Mouse (Mus musculus) 3T3-L1 (cell line): Measurements from ENCODE around the gene Hs3st5.

Experiments
- DNase-seq: peaks from one replicate; pipeline ENCODE4 v3.0.0-alpha.2; 2015; ENCODE audit warnings: low read depth, low spot score

The Hs3st5 gene

GRCm38 (mm10) chr10:36800925-36801482, 294.4 kb downstream of the Hs3st5 start:
- no peak for DNase-seq

DNA sequence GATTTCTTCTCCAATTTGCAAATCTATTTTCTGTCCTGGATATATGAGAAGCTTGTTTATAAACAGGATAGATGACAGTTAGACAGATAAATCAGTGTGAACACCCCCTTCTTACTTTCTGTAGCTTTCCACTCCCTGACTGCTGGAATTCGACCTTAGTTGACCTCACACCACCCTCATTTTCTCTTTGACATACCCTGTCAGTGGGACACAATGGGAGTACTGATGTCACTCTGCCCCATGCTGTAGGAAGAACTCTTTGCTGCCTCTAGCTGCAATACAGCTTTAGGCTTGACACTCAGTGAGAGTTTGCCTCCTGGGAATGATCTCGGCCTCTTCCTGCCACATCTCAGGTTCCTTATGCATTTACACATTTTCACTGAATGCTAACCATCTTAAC, 297.1 kb downstream of the Hs3st5 start:
- DNase-seq: no peak

DNA sequence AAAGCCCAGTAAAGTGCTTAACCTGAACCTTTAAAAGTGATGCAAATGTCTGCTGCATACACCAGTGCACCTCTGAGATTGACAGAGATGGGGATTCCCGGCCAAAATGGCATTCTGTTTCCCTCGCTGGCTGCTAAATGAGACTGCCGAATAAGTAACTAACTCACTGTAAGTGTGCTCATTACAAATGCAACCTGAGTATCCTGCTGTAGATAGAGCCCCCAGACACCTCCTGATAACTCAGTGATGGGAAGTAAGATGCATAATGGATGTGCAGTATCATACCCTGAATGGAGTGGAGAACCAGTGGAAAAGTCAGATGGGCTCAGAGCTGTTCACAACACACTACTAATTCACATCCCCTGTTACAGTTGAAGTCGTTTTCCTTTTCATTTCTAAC, 298.7 kb downstream of the Hs3st5 start:
- DNase-seq: no peak

- DNase-seq: no peak
Measured at GRCm38 (mm10) chr10:36805788-36806187, 299.2 kb downstream of the Hs3st5 start.

- DNase-seq: no peak
Measured at GRCm38 (mm10) chr10:36807007-36807406, 300.4 kb downstream of the Hs3st5 start.

DNA sequence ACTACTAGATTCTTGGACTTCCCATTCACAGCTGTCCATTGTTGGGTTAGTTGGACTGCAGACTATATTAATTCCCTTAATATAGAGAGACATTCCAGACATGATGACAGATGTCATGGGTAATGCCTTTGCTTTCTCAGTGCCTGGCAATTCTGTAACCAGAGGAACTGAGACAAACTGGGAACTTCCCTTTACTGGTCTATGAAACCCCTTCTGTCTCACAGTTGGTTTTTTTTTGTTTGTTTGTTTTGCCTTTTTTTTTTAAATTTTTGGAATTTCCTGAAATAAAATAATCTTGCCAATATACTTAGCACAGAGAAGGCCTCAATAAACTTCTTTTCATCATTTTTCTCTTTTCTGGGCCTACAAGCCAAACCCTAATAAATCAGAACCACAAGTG, 312.3 kb downstream of the Hs3st5 start:
- DNase-seq: no peak

GRCm38 (mm10) chr10:36829079-36829478, 322.5 kb downstream of the Hs3st5 start:
- DNase-seq: no peak

GRCm38 (mm10) chr10:36832204-36832603, 325.6 kb downstream of the Hs3st5 start:
- no peak for DNase-seq

- peak; percentile 20 for DNase-seq
Measured at GRCm38 (mm10) chr10:36834224-36834623, 327.6 kb downstream of the Hs3st5 start.

DNA sequence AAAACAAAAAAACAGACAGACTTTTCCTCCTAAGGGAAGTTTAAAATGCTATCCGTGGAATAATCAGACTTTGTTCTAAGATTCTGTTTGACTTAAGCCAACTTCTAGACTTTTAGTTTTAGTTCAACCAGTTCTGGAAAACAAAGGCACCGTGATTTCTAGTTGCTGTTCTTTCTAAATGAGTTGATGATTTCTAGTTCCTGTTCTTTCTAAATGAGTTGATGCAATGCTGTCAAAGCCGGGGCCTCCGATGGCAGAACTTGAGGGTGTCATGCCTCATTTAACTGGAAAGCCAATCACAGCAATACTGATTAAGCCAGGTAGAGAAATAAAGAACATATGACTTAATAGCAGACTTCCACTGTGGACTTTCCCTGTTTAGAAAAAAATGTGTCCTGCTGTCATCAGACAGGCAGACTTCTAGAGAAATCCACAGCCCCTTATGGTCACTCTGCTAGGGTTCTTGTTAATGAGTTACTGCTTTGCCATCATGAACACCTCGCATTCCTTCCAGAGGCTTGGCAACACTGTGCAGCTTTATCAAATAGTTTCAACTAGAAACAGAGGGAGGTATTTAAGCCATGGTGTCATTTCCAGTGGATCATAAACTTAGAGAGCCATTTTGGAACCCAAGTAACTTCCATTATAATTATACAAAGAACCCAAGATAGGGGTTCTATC, 329.4 kb downstream of the Hs3st5 start:
- DNase-seq: no peak

DNA sequence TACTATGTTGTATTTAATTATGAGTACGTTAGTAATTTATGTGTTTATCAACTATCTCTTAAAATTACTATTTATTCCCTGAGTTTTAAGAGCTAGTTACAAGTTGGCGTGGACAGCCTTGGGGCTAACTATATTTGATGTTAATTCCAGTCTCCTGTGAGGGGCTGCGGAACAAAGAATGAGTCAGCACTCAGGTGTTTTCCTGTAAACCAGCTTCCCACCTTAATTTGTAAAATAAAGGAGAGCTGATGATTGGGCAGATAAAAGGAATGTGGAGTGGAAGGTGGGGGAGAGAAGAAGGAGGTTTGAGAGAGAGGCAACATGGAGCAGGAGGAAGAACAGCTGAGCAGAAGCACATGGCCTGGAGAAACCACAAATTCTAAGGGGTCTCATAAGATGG, 343.6 kb downstream of the Hs3st5 start:
- DNase-seq: no peak

- no peak for DNase-seq
Measured at GRCm38 (mm10) chr10:36862127-36862895, 355.7 kb downstream of the Hs3st5 start.
